Mouse (Mus musculus) kidney, adult 11 months (tissue): ENCODE data around the gene Hectd3.

Source experiments
- DNase-seq: peaks from one replicate; pipeline ENCODE4 v3.0.0; 2022

Gene Hectd3

DNA sequence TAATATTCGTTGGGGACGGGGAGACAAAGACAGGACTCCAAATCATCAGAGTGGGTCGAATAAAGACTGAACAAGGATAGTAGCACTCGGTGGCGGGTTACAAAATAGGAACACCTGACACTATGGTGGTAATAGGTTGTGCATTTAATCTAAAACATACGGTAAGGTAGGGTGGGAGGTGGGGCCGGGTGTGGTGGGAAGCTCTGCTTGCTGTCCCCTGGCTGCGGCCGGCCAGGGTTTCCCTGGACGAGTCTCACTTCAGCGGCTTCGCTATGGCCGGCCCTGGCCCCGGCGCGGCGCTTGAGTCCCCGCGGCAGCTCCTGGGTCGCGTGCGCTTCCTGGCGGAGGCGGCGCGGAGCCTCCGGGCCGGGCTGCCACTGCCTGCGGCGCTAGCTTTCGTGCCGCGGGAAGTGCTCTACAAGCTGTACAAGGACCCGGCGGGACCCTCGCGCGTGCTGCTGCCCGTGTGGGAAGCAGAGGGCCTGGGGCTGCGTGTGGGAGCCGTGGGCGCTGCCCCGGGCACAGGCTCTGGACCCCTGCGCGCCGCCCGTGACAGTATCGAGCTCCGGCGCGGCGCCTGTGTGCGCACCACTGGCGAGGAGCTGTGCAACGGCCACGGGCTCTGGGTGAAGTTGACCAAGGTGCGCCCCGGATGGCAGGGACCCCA lies at the start of gene Hectd3:
Gene Hectd3, plus strand, starts transcription at position 187 of the 667 bp plus-strand sequence.
- DNase-seq = peak; percentile 58

DNA sequence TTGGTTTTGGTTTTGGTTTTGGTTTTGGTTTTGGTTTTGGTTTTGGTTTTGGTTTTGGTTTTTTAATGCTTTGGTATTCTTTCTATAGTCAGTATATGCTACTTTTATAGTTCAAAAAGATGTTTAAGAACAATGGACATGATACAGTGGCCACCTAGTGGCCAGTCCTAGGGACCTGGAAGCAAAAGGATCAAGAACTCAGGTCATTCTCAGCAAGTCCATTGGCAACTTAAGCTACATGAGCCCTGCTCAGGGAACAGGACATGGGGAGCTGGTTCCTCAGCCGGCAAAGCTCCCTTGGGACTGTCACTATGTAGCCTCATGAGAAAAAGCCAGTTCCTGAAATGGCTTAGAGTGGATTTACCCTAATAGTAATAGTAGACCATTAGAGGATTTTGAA lies 43.5 kb upstream of the Hectd3 start:
- no peak for DNase-seq

DNA sequence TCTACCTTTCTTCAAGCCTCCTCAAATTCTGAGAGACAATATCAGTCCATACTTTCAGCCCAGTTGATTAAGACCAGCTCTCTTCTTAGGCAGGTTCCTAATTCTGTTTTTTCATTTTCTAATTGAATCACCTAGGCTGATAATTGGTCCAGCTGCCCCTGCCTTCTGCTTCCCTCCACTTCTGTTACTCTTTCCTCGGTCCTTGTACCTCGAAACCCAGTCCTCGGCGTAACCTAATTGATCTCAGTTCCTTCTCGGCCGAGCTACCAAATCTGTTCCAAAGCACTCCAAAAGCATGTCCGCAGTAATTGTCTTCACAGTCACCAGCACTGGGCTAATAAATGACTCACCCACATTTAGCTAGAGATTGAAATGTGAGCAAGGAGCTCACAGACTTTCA lies 40.2 kb upstream of the Hectd3 start:
- DNase-seq = no peak

GRCm38 (mm10) chr4:116976503-116976902 lies 18.6 kb upstream of the Hectd3 start:
- DNase-seq = no peak

GRCm38 (mm10) chr4:116985681-116986080 lies 9.4 kb upstream of the Hectd3 start:
- no peak for DNase-seq

DNA sequence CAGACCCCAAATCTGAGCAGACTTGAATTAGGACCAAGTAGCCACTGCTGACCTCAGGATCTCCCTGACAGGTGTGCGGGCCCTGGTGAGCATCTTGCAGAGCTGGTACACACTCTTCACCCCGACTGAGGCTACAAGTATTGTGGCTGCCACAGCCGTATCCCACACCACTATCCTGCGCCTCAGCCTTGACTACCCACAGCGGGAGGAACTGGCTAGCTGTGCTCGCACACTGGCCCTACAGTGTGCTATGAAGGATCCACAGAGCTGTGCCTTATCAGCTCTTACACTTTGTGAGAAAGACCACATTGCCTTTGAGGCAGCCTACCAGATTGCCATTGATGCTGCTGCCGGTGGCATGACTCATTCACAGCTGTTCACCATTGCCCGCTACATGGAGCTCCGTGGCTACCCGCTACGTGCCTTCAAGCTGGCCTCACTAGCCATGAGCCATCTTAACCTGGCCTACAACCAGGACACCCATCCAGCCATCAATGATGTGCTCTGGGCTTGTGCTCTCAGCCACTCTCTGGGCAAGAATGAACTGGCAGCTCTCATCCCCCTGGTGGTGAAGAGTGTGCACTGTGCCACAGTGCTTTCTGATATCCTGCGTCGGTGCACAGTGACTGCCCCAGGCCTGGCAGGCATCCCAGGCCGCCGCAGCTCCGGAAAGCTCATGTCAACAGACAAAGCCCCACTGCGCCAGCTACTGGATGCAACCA lies 8.6 kb upstream of the Hectd3 start:
- DNase-seq = peak; percentile 84

DNA sequence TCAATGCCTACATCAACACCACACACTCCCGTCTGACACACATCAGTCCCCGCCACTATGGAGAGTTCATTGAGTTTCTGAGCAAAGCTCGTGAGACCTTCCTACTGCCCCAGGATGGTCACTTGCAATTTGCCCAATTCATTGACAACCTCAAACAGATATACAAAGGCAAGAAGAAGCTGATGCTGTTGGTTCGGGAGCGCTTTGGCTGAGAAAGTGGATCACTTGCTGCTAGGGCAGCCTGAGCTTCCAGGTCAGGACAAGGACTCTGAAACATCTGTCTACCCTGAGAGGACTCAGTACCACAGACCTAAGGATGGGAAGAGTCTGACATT lies 8.0 kb upstream of the Hectd3 start:
- DNase-seq = no peak

DNA sequence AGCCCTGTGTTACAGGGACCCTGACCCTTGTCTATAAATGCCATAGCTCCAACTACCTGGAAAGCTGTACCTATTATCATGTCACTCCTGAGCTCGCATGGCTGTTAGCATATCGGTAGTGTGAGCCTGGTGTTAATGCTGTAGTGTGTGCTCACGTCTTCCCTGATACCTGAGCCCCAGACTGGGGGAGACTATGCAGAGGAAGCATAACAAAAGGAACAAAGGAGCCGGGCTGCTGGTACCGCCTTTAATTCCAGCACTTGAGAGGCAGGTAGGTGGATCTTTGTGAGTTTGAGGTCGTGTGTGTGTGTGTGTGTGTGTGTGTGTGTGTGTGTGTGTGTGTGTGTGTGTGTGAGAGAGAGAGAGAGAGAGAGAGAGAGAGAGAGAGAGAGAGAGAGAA lies 5.4 kb upstream of the Hectd3 start:
- no peak for DNase-seq

GRCm38 (mm10) chr4:116991366-116991765 lies 3.8 kb upstream of the Hectd3 start:
- DNase-seq = peak; percentile 80

- peak; percentile 97 for DNase-seq
Measured at GRCm38 (mm10) chr4:116993672-116994621, 1.2 kb upstream of the Hectd3 start, which contains the start of gene Urod. Gene Urod (minus strand): TSS chr4:116994413.

- peak; percentile 88 for DNase-seq
Measured at GRCm38 (mm10) chr4:116995798-116996135, 650 bp downstream of the Hectd3 start.

- no peak for DNase-seq
Measured at GRCm38 (mm10) chr4:116999513-117000154, 4.5 kb downstream of the Hectd3 start.

GRCm38 (mm10) chr4:117001957-117002356 lies 6.8 kb downstream of the Hectd3 start:
- no peak for DNase-seq

- DNase-seq = peak; percentile 91
Measured at GRCm38 (mm10) chr4:117002543-117003521, 7.7 kb downstream of the Hectd3 start.

- no peak for DNase-seq
Measured at GRCm38 (mm10) chr4:117004649-117005048, 9.5 kb downstream of the Hectd3 start.

- no peak for DNase-seq
Measured at GRCm38 (mm10) chr4:117005611-117006400, 10.7 kb downstream of the Hectd3 start.

- no peak for DNase-seq
Measured at GRCm38 (mm10) chr4:117007058-117007457, 11.9 kb downstream of the Hectd3 start.

GRCm38 (mm10) chr4:117010231-117010630 lies 15.1 kb downstream of the Hectd3 start:
- no peak for DNase-seq

GRCm38 (mm10) chr4:117013596-117013995 lies 18.5 kb downstream of the Hectd3 start:
- DNase-seq = no peak

DNA sequence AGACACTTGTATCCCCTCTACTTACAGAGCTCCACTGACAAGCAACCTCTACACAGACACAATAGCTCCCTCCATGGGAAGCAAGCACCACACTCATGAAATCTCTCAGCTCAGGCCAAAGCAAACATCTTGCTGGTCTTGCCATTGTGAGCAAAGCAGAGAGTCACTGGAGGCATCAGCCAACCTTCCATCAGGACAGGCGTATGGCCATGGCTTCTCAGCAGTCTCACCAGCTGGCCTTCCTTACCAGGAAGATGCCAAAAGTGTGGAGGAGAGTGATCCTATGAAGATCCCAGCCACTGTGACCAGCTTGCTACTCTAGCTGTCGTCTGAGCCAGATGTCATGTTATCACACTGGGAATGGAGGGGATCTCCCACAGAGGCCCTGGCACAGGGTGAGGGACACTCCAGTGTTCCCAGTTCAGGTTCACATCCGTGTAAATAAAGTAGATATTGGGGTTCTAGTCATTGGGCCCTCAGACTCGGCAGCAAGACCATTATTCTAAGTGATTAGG lies 19.8 kb downstream of the Hectd3 start:
- no peak for DNase-seq

DNA sequence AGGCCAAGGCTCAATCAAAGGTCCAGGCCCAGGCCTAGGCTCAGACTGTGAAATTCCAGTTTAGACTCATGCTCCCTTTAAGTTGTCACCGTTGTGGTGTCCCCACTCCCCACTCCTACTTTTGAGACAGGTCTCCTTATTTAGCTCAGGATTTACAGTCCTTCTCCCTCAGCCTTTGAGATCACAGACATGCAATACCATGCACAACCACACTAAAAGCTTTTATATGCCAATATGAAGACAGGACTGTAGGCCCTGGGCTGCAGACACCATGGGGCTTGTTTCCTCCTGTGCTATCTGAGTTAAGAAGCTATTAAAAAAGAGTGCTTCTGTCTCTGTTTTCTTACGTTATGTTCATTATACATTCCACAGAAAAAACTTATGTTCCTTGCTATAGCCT lies 22.6 kb downstream of the Hectd3 start:
- no peak for DNase-seq
